Mouse (Mus musculus) brain, embryonic 14.5 days (tissue): ENCODE data around the gene Vwa3a.

ENCODE experiments used
- CTCF ChIP-seq: fragments of 200-500 bp; IDR thresholded peaks from 2 replicates; pipeline ENCODE4 v1.5.1; 2012; ENCODE audit warnings: inconsistent platforms, mild to moderate bottlenecking, moderate library complexity, borderline replicate concordance; ENCODE audit not compliant: insufficient read depth, insufficient read length; ENCODE audit errors: extremely low read depth
- POLR2A ChIP-seq: fragments of 200-500 bp; IDR thresholded peaks from 2 replicates; pipeline ENCODE4 v1.6.1; 2012; ENCODE audit warnings: mild to moderate bottlenecking, inconsistent platforms, borderline replicate concordance; ENCODE audit not compliant: poor library complexity, insufficient read depth, insufficient read length, severe bottlenecking; ENCODE audit errors: extremely low read depth

DNA sequence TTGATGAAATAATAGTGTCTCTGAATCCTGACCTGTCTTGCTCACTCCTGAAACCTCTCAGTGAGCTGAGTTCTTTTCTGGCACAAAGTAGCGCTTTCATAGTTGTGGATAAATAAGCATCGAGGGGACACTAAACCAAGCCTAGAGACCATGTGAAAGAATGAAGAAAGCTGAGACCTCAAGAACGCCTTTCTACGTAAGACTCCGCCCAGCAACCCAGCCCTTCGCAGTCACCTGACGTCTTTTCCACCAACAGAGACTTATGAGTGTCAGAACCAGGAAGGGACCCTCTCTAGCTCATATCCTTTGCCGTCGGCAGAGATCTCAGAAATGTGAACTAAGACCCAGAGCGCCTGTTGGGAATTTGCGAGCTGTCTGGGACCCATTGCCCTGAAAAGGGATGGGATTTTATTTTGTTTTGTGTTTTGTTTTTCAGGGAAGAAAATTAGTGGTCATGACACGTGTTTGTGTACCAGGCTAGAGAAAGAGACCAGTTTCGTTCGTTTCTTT lies 95.8 kb downstream of the Vwa3a start:
- TF ChIP-seq POLR2A, result no peak
- no peak for TF ChIP-seq CTCF
